Mouse (Mus musculus) retina, embryonic 14.5 days (tissue): Measurements from ENCODE around the gene 4930518I15Rik.
"Not testable (repeated sequence)": the region's sequence is repeated elsewhere in the genome, so short reads cannot be mapped to it uniquely, and the experiment has no call there.

Experiments
- DNase-seq: peaks from one replicate; pipeline ENCODE4 v3.0.0-alpha.2; 2015; ENCODE audit warnings: low spot score

4930518I15Rik gene

GRCm38 (mm10) chr2:156843331-156843730 lies 14.4 kb downstream of the 4930518I15Rik start:
- no peak for DNase-seq

DNA sequence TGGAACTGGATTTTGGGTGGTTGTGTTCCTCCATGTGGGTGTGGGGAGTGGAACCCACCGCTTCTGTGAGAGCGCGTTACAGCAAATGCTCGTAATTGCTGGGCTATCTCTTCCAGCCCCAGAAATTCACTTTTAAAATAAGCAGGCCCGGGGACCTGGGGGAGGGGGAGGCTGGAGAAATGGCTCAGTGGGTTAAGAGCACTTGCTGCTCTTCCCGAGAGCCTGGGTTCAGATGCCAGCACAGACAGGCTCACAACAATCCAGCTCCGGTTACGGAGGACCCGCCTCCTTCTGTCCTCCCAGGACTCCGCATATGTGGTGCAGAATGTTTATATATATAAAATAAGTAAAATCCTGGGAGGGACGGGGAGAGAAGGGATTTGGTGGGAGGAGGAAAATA lies 15.0 kb downstream of the 4930518I15Rik start:
- DNase-seq, result no peak

GRCm38 (mm10) chr2:156841841-156842706 lies 15.7 kb downstream of the 4930518I15Rik start:
- DNase-seq, result peak; percentile 46

DNA sequence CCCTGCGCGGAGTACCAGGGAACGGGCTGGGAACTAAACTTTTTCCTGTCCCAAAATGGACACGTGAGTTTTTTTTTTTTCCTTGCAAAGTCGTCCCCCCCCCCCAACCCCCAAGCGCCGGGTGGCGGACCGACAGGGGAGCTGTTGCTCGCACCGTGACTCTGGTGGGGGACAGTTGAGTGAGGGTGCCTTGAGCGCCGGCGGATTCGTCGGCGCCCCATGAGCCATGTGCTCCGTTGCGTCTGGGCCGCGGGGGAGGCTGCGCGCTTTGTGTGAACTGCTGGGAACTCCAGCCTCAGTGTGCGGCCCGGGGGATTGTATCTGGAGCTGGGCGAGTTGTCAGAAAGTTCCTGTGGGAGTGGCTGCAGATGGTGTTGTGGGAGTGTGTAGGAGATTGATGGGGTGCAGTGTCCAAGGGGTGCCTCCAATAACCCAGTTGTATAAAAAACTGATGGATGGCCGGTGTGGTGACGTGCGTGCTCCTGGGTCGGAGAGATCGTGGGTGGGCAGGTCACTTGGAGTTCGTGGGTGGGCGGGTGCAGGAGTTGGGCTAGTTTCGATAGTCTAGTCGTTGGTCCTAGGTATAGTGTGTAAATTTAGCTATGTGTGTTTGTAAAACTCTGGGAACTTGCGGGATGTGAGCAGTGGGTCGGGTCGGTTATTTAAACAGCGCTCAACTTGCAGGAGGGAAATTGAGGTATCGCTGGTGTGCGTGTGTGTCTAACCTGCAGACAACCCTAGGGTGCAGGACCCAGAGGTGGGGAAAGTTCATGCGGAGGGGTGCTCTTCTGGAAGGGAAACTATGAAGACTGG lies 16.5 kb downstream of the 4930518I15Rik start:
- peak; percentile 67 for DNase-seq

DNA sequence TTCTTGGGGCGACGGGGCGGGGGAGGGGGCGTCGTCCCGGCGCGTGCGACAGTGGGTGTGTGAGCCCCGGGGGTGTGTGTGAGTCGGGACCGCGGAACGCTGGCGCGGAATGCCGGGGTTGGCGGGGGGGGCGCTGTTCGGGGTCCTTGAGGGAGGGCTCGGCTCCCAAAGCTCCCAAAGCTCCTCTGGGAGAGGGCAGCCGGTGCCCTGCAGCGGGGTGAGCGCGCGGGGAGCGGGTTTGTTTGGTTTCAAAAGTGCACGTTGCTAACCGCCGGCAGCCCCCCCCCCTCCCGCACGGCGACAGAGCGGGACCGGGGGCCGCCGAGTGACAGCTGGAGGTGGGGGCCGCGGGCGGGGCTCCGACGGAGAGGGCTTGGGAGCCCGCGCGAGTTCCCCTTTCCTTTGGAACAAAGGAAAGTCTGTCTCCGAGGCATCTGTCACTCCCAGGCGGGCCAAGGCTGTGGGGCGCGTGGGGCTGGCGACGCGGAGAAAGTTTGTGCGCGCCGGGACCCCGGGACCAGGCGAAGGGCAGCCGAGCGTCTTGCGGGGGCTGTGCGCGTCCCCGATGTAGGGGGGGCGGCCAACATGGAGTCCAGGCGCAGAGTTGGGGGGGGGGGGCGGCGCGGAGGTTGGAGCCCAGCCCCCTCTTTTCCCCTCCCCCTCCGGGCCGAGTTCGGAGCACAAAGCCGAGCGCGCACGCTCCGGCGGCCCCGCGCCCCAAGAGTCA lies 17.3 kb downstream of the 4930518I15Rik start:
- peak; percentile 63 for DNase-seq

DNA sequence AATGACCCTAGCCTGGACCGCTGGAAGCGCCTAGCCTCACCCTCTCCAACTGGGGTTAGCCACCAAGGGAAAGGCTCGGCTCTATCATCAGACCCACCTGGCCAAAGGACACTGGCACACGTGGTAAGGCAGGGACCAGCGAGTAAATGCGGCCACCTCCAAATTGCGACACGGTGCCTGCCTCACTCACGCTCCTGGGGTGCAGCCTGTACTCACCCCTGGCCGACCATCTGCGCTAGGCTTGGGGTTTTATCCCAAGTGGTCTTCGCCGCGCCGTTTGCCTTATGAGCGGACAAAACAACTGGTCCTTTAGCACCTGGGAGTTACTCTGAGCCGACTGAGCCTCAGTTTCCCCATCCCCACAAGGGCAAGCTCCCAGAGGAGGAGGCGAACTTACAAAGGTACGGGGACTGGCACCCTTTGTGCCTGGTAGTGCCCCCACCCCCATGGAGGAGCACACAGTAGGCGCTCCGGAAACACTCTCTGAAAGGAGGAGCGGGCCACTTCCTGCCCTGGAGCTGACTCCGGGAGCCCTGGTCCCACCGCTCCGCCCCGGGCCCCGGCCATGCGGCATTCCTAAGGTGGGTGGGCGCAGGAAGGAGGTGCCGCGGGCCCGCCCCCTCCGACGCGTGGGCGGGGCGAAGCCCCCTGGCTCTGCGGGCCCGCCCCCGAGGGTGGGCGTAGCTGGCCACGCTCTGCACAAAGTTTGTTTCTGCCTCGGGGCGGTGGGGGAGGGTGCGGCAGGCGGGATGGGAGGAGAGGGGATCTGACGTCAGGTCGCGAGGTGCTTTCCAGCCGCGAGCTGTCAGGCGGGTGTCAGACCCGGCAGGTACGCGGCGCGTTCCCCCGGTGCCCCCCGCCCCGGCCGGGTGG lies 18.2 kb downstream of the 4930518I15Rik start, which contains the start of gene Tgif2:
Gene Tgif2 (plus strand): TSS at position 689 of the 873 bp plus-strand sequence.
- peak; percentile 95 for DNase-seq

DNA sequence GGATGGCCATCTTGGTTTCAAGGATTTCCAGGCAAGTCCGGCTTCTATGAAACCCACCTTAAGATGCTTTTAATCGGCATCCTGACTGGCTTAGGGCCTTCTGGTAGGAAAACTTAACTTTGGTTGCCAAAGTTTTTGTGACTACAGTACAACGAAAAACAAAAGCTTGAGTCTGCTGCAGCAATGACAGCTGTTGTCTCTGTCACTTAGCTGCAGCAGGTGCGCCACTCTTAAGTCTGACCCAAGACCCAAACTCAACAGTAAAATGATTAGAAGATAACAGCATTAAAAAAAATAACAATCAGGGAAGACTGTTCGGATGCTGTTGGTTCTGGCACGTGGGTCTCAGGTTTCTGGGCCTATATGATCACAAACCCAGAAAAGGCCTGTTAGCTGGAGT lies 18.9 kb downstream of the 4930518I15Rik start:
- no peak for DNase-seq

DNA sequence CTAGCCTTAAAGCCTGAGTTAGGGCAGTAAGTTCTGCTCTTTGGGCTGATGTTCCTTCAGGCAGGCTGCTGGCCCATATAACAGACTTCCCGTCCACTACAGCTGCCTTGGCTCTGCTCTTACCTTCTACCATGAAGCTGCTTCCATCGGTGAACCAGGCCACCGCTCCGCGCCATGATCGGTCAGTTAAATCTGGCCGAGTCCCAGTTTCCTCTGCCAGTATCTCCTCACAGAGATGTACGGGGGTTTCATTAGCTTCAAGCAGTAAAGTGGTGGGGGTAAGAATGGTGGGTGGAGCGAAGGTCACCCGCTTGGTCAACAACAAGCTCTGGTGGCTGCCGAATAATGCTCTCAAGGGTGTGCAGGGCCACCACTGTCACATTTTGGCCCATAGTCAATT lies 23.4 kb downstream of the 4930518I15Rik start:
- no peak for DNase-seq

GRCm38 (mm10) chr2:156825128-156825527 lies 32.6 kb downstream of the 4930518I15Rik start:
- not testable (repeated sequence) for DNase-seq

- DNase-seq, result no peak
These were observed 41.6 kb downstream of the 4930518I15Rik start for GRCm38 (mm10) chr2:156816116-156816515.

DNA sequence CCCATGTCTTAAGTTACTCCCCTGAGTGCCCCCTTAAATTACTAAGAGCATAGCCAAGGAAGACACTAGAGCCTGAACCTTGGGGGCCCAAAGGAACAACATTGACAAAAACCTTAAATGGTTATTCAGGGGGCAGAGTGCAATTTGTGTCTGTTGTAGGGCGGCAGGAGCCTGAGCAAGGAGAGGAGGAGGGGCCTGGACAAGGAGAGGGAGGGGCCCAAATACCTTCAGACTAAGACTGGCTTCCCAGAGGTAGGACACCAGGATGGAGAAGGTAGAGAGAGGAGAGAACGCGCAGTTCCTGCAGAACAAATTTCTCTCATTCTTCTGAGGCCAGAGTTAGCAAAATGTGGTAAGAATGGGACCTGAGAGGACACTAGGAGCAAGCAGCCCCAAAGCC lies 42.3 kb downstream of the 4930518I15Rik start:
- DNase-seq, result no peak

- peak; percentile 27 for DNase-seq
These were observed 42.9 kb downstream of the 4930518I15Rik start for GRCm38 (mm10) chr2:156814893-156815292.

DNA sequence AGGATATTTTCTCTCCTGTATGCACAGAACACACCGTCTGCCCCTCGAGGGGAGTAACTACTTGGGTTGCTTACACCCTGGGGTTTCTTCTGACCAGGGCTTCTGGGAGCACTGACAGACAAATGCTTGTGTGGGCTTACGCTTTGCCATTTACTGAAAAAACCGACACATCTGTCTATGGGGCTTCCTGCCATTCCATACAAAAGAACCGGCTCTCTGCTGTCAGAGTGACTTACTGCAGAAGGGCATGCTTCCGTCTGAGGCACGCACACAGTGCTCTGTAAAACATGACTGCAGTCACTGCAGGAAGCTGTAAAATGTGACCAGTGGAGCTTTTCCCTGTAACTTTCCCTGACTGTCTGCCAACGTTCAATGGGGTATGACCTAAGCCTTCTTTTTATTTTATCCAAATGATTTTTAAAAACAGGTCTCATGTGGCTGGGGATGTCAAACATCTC lies 43.4 kb downstream of the 4930518I15Rik start:
- DNase-seq, result peak; percentile 60

- DNase-seq, result no peak
These were observed 46.2 kb downstream of the 4930518I15Rik start for GRCm38 (mm10) chr2:156811556-156811955.

DNA sequence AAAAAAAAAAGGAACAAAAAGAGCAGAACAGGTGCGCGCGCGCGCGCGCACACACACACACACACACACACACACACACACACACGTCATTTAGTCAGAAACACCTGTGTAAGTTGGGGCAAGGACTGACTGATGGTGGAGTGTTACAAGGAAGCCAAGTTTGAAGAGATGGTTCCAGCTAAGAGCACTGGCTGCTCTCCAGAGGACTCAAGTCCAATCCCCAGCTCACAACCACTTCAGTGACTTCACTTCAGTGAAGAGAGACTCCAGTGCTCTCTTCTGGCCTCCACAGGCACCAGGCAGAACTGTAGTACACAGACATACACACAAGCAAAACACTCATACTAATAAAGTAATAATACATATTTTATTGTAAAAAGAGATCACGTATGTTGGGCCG lies 47.0 kb downstream of the 4930518I15Rik start:
- DNase-seq, result no peak

- peak; percentile 92 for DNase-seq
These were observed 48.2 kb downstream of the 4930518I15Rik start for GRCm38 (mm10) chr2:156809579-156809978.

DNA sequence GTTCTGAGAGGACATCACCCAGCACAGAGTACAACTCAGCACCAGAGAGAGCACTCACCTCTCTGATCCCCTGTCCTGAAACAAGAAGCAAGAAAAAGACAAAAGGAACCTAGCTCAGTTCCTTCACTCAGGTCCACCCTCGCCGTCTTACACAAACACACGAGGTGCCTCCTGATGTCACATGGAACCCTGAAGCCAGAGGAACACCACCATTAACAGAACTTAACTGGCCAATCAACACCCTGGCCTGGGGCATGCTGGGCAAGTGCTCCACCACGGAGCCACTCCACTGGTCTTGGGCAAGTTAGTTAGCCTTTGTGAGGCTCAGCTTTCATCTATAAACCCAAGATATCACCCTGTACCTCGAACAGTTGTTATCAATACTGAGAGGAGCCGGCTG lies 50.9 kb downstream of the 4930518I15Rik start:
- no peak for DNase-seq
